Mouse (Mus musculus): ENCODE measurements at regions not wholly inside any gene's neighbourhood (a gene's known extent, or its start where the extent isn't known, plus 50 kb on each side); places are given as distances from the start of the nearest gene placed in this dataset.

DNA sequence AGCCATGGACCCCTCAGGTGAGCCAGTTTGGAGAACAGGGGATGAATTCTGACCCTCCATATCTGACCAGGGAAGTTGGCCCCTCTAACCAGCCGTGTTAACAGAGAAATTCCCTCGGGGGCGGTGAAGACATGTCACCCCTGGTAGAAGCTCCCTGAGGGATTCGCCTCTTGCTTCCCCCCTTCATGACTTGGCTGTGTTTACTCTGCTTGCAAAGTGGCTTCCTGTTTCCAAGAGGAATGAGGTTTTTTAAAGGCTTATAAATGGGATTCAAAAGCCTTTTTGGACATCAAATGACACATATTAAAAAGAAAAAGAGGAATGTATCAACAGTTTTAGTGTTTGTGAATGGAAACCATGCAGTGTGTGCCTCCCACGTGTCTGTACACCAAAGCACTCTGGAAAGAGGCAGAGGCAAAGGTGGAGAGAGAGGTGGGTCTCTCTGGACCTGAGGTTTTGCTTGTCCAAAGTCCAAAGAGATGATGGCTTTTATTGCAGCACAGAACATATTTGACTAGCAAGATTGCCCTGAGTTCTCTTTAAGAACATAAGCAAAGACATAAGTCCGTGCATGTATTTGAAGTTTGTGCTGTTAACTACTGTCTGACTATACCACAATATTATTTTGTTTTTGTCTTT is 308.9 kb upstream of the Tbx3 start:
- TF ChIP-seq POLR2A (IDR thresholded peaks at IDR 0.05; ENCODE audit: insufficient read depth, low read depth, low read length) (no peak), CTCF (IDR thresholded peaks at IDR 0.05; ENCODE audit: insufficient read depth, low read depth, low read length) (no peak)
- Histone ChIP-seq H3K4me3 (ENCODE audit: insufficient read depth, low read depth, low read length) (no peak overlapping the region), H3K27ac (ENCODE audit: insufficient read depth, low read depth, low read length) (no peak overlapping the region), H3K4me1 (ENCODE audit: control insufficient read depth, insufficient read depth, low read length) (peaks cover 3% of the 10 kb centered on the region; the same call in 1 of the 2 replicates)
- WGBS: 78% methylated on average over 6 of the region's 6 CpGs

DNA sequence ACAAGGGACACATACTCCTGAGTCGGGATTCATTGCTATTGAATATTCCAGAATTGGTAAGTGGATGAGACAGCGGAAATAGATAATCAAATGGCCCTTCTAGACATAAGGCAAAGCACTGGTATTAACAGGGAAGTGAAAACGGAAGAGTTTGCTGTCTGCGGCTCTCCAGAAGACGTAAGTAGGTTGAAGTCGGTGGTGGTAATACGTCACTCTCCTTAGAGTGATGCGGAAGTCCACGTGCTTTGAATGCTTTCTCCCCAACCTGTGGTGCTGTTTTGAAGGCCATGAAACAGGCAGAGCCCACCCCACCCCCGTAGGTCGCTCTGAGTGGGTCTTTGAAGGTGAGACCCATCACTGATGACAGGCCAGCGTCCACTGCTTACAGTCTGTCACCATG is 308.0 kb upstream of the Tbx3 start:
- H3K4me3 ChIP-seq (ENCODE audit: insufficient read depth, low read depth, low read length): no peak overlapping the region
- H3K4me1 ChIP-seq (ENCODE audit: control insufficient read depth, insufficient read depth, low read length): peaks cover 3% of the 10 kb centered on the region; the same call in 1 of the 2 replicates
- TF ChIP-seq POLR2A (IDR thresholded peaks at IDR 0.05; ENCODE audit: insufficient read depth, low read depth, low read length) (no peak), CTCF (IDR thresholded peaks at IDR 0.05; ENCODE audit: insufficient read depth, low read depth, low read length) (no peak)
- no peak overlapping the region for H3K27ac ChIP-seq (ENCODE audit: insufficient read depth, low read depth, low read length)
- 87% methylated on average over 12 of the region's 12 CpGs for WGBS

DNA sequence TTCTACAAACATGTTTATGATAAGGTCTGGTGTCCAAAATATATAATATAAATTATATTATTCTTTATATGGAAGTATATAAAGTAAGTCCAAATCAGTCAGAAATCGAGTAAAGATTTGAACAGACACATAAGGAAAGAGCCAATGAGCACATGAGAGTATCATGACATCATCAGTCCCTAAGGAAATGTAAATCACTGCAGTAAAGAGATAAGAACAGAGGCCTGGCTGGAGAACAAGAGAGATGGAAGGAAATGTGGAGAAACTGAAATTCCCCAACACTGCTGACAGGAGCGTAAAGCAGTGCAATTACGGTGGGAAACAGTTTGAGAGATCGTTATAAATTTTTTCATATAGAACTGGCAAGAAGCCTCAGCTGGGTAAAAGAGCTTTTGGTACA is 306.2 kb upstream of the Tbx3 start:
- no peak overlapping the region for H3K27ac ChIP-seq (ENCODE audit: insufficient read depth, low read depth, low read length)
- no peak for TF ChIP-seq POLR2A (IDR thresholded peaks at IDR 0.05; ENCODE audit: insufficient read depth, low read depth, low read length)
- TF ChIP-seq CTCF (IDR thresholded peaks at IDR 0.05; ENCODE audit: insufficient read depth, low read depth, low read length): no peak
- no peak overlapping the region for H3K4me3 ChIP-seq (ENCODE audit: insufficient read depth, low read depth, low read length)
- 76% methylated on average over 4 of the region's 4 CpGs for WGBS
- peaks cover 3% of the 10 kb centered on the region; the same call in 1 of the 2 replicates for H3K4me1 ChIP-seq (ENCODE audit: control insufficient read depth, insufficient read depth, low read length)

DNA sequence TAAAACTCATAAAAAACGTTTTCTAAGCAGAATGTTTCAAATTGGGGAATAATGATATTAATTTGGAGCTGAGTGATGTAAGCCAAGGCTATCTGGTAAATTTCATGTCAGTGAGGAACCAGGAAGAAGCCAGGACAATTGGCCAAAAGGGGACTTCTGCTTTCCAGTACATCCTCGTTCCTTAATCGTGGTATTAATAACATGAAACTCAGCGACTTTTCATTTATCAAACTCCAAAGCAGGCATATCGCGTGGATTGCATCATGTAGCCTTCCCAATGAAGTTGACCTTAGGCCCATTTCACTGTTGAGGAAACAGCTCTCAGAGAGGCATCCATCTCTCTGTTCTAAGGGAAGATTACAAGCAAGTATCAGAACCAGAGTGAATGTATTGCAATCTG is 305.3 kb upstream of the Tbx3 start:
- Histone ChIP-seq H3K4me3 (ENCODE audit: insufficient read depth, low read depth, low read length) (no peak overlapping the region), H3K27ac (ENCODE audit: insufficient read depth, low read depth, low read length) (no peak overlapping the region), H3K4me1 (ENCODE audit: control insufficient read depth, insufficient read depth, low read length) (no peaks in the 10 kb centered on the region)
- no peak for TF ChIP-seq CTCF (IDR thresholded peaks at IDR 0.05; ENCODE audit: insufficient read depth, low read depth, low read length)
- TF ChIP-seq POLR2A (IDR thresholded peaks at IDR 0.05; ENCODE audit: insufficient read depth, low read depth, low read length): no peak
- 93% methylated on average over 6 of the region's 6 CpGs for WGBS

DNA sequence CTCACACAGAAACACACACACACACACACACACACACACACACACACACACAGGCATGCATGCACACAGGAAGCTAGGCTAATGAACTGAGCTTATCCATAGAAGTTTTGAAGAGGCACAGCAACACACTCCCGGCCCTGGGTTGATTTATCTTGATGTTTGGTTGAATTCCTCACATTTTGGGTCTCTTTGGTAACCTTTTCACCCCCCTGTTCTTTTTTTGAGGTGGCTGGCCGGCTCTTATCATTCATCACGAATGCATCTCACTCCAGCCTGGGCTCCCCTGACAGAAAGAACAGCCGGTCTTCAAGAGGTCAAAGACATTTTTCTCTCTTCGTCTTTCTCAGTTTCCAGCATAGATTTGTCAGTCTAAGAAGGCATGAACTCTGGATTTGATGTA is 304.2 kb upstream of the Tbx3 start:
- no peak overlapping the region for H3K27ac ChIP-seq (ENCODE audit: insufficient read depth, low read depth, low read length)
- peaks cover 3% of the 10 kb centered on the region; the same call in 1 of the 2 replicates for H3K4me1 ChIP-seq (ENCODE audit: control insufficient read depth, insufficient read depth, low read length)
- H3K4me3 ChIP-seq (ENCODE audit: insufficient read depth, low read depth, low read length): no peak overlapping the region
- WGBS: 76% methylated on average over 5 of the region's 5 CpGs
- TF ChIP-seq POLR2A (IDR thresholded peaks at IDR 0.05; ENCODE audit: insufficient read depth, low read depth, low read length) (no peak), CTCF (IDR thresholded peaks at IDR 0.05; ENCODE audit: insufficient read depth, low read depth, low read length) (no peak)

DNA sequence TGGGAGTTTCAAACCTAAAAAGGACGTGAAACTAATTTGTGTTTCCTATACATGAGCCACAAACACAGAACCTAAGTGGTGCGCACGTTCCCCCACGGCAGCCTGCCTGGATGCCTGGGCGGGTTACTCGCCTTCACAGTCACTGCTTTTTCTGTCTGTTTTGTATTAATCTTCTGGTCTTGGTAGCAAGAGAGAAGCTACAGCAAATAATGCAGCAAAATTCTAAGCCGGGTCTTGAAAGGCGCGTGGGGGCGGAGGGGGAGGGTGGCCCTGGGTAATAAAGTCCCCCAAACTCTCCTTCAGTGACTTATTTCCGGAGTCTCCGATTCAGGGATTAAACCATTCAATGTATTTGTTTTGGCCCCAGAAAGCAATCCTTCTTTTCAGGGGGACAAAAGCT is 300.0 kb upstream of the Tbx3 start:
- Histone ChIP-seq H3K4me3 (ENCODE audit: insufficient read depth, low read depth, low read length) (no peak overlapping the region), H3K4me1 (ENCODE audit: control insufficient read depth, insufficient read depth, low read length) (peaks cover 3% of the 10 kb centered on the region; the same call in 1 of the 2 replicates), H3K27ac (ENCODE audit: insufficient read depth, low read depth, low read length) (no peak overlapping the region)
- TF ChIP-seq POLR2A (IDR thresholded peaks at IDR 0.05; ENCODE audit: insufficient read depth, low read depth, low read length): no peak
- no peak for TF ChIP-seq CTCF (IDR thresholded peaks at IDR 0.05; ENCODE audit: insufficient read depth, low read depth, low read length)
- WGBS: 20% methylated on average over 12 of the region's 12 CpGs

DNA sequence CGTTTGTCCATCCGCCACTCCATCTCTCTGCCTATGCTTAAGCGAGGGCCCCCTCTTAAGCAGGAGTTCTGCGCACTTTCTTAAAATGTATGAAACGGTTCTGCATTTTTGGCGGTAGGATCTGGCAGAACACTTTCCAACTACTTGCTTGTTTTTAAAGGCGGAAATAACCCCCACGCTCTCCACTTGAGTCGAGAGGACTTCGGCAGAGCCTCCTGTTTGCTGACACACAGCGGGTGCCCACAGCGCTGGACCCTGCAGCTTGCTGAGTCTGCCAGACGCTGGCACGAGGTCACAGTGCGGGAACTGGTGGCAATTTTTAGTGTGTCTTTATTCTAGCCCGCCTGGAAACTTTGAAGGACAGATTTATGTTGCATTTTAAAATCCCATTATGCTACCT is 299.5 kb upstream of the Tbx3 start:
- Histone ChIP-seq H3K4me3 (ENCODE audit: insufficient read depth, low read depth, low read length) (no peak overlapping the region), H3K4me1 (ENCODE audit: control insufficient read depth, insufficient read depth, low read length) (peaks cover 3% of the 10 kb centered on the region; the same call in 1 of the 2 replicates), H3K27ac (ENCODE audit: insufficient read depth, low read depth, low read length) (no peak overlapping the region)
- no peak for TF ChIP-seq POLR2A (IDR thresholded peaks at IDR 0.05; ENCODE audit: insufficient read depth, low read depth, low read length)
- no peak for TF ChIP-seq CTCF (IDR thresholded peaks at IDR 0.05; ENCODE audit: insufficient read depth, low read depth, low read length)
- WGBS: 8% methylated on average over 16 of the region's 16 CpGs

DNA sequence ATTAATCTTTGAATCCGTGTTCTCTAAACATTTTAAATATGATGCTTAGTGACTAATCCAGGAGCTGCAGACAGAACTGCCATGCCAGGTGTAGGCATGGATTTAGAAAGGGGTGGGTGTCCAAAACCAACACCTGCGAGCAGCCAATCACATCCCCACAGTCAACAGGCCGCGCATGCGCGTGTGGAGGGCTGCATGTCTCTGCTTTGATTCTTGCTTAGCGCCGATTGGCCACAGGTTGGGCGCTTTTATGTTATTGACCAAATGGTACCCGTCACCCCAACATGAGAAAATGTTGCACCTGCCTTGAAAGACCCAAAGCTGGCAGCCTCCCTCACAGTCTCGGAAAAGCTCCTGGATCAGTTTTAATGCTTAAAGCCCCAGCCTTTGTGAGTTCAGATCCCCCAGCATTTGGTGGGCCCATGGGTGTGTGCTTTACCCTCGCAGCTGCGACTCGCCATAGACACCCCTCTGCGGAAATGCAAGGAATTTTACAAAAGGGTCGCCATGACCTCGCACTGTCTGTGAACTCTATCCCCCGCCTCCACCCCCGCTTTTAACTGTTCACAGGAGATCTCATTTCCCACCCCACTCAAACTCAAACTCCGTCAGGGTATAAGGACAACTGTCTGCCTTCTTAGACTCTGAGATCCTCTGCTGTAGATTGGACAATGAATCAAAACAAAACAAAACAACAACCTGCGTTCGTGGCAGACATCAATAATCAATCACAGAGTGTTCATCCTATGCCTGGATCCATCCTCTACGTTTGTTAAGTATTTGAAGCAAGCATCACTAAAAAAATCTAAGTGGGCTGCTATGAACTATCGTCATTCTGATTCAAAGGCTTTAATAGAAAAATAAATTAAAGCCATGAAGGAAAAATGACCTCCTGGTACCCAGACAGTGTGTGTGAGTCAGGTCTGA is 296.4 kb upstream of the Tbx3 start:
- peaks cover 3% of the 10 kb centered on the region; the same call in 1 of the 2 replicates for H3K4me1 ChIP-seq (ENCODE audit: control insufficient read depth, insufficient read depth, low read length)
- TF ChIP-seq CTCF (IDR thresholded peaks at IDR 0.05; ENCODE audit: insufficient read depth, low read depth, low read length) (no peak), POLR2A (IDR thresholded peaks at IDR 0.05; ENCODE audit: insufficient read depth, low read depth, low read length) (no peak)
- no peak overlapping the region for H3K27ac ChIP-seq (ENCODE audit: insufficient read depth, low read depth, low read length)
- H3K4me3 ChIP-seq (ENCODE audit: insufficient read depth, low read depth, low read length): no peak overlapping the region
- 91% methylated on average over 24 of the region's 24 CpGs for whole genome bisulfite sequencing

DNA sequence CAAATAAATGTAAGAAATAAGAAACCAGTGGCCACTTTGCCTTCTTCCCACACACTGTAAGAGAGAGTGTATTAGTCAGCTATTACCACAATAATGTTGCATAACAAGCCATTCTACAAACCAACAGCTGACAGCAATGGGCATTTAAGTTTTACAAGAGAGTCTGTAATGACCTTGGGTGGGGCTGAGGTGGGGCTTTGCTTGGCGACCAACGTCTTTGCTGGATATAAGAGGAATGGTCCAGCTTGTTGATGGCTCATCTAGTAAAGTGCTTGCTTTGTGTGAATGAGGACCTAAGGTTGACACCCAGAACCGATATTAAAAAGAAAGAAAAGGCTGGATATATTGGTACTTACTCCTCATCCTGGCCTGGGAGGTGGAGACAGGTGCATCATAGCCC is 295.6 kb upstream of the Tbx3 start:
- no peak for TF ChIP-seq POLR2A (IDR thresholded peaks at IDR 0.05; ENCODE audit: insufficient read depth, low read depth, low read length)
- TF ChIP-seq CTCF (IDR thresholded peaks at IDR 0.05; ENCODE audit: insufficient read depth, low read depth, low read length): no peak
- Histone ChIP-seq H3K4me1 (ENCODE audit: control insufficient read depth, insufficient read depth, low read length) (peaks cover 3% of the 10 kb centered on the region; the same call in 1 of the 2 replicates), H3K4me3 (ENCODE audit: insufficient read depth, low read depth, low read length) (no peak overlapping the region), H3K27ac (ENCODE audit: insufficient read depth, low read depth, low read length) (no peak overlapping the region)
- 86% methylated on average over 3 of the region's 3 CpGs for WGBS
